Mouse (Mus musculus): ENCODE data around the gene Prrx1. TPM values are rescaled to one million over a fixed set of nuclear protein-coding genes. Genes with fewer than 3 reads are reported as not detected.

Prrx1 gene
- total RNA-seq, 2 experiments from 2014 or later: 4.8 to 5.6 TPM

GRCm38 (mm10) chr1:163311861-163312811, 1.4 kb downstream of the Prrx1 start:
- peak in 1 of 2 experiments; percentile 11 for DNase-seq (ENCODE audit: low spot score in 2 of 2)

DNA sequence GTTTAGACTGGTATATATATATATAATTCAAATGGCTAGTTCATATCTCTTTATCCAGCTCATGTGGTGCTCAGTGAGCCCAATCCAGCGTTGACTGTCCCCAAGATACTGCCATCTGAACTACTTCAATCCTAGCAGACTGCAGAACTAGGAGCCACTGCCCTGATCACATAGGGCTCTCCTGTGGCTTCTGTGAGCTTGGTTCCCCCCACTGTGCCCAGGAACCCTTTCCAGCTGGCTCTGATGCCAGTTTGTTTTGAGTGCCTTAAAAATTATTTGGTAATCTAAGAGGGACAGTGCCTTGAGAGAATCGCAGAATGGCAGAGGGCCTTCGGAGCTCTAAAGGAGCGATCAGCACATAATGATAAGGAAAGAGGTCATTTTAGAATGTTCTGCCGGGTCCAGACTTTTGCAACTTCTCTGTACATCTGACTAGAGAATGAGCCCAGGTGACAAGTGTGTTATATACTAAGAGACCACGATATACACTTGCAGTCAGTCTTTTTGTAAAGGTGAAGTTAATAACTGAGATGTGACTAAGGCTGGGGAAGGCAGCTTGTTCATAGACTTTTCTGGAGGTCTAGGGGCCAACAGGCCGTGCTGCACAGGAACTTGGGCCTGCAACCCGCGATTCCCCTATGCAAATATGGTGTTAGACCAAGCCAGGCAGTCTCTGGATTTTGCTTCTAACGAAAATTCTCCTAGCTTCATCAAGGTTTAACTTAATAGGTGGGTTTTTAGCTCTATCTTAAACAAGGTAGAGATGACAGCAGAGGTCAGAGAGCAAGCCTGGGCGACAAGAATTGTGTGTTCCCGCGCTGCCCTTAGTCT, 2.3 kb downstream of the Prrx1 start:
- DNase-seq (ENCODE audit: low spot score in 2 of 2): no peak

DNA sequence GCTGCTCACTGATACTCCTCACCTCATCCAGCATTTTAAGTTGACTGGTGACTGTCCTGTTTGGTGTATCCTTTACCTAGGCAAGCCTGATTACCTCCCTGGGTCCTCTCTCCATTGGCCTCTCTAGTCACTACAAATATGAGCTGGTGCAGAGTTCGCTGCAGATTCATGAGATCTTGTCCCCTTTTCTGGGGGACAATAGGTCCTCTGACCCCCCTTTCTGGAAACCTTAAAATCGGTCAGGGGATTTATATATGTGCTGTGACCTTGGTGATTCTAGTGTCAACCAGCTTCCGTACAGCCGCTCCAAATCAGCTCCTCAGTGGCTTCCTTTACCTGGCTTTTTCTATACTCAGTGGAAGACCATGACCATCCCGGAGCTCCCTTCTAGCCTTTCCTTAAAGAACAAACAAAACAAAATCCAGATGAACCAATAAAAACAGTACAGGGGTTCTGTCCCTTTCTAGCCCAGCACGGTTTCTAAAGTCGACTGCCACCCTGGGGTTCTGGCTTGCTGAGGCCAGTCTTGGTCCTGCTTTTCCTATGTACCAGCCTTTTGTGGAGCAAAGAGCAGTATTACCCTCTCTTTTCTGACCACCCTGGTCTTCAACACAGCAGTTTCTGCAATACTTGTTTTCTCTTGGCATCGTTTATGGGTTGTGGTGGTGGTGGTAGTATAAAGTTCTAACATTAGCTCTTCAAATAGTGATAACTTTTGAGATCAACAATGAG, 3.3 kb downstream of the Prrx1 start:
- no peak for DNase-seq (ENCODE audit: low spot score in 2 of 2)

DNA sequence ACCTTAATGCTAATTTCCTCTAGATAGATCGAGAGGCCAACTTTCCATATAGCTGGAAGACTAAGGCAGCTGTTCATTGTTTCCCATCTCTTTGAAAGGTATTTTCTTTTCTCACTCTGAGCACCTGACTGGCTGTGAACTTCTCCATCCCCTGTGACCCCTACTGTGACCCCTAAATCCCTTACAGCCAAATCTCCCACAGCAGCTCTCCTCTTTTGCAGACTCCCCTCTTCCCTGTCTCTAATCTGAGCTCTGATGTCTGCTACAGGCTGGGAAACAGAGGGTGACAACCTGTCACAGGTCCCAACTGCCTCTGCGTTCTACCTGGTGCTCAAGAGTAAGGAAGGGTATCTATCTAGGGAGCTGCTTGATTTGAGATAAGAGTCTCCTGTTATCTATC, 4.0 kb downstream of the Prrx1 start:
- DNase-seq (ENCODE audit: low spot score in 2 of 2): no peak

- DNase-seq (ENCODE audit: low spot score in 2 of 2): no peak
Observed at GRCm38 (mm10) chr1:163308631-163309030, 4.9 kb downstream of the Prrx1 start.

DNA sequence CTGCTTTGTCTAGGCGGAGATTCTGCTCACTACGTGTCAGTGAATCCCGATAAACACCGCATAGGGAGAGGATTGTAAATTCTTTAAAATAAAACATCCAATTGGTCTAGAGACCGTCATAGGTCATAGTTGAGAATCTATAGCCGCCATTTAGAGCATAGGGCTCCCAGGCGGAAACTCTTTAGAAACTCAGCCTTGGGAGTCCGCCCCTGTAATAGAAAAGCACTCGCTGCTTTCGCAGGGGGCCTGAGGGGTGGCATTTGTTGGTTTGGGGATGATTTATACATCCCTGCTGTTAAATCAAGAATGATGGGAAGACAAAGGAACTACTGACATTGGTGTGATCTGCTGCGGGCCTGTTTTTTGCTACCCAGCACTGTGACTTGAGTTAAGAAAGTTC, 5.8 kb downstream of the Prrx1 start:
- DNase-seq (ENCODE audit: low spot score in 2 of 2): no peak

DNA sequence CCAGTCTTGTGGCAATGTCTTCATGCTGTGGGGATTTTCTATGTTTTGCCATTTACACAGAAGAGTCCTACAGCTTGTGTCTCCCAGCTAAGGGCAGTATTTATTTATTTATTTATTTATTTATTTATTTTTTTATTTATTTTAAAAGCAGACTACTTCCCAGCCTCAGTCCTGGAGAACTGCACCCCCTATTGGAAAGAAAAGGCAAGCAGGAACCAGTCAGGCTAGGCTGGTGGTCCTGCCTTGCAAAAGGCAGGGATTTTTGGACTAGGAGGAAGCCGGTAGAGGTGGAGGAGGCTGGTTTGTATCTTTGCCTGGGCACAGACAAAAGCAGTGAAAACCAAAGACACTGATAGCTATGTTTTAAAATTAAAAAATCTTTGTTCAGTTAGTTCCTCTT, 7.6 kb downstream of the Prrx1 start:
- DNase-seq (ENCODE audit: low spot score in 2 of 2): no peak

DNA sequence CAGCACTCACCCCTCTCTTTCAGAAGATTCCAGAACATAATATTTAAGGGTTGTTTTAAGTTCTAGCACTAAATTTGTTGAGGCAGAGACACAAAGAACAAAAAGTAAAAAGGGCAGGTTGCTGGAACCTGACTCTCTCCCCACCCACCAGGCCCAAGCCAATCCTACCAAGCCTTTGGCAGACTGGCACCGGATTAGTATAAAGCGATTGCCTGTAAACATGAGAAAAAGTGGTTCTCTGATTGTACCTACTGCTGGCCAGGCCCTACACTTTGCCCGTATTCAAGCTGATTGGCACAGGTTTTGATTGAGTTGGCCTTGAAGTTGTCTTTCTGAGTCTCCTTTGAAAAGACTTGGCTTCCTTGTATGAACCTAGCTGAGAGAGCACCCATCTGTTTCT, 8.7 kb downstream of the Prrx1 start:
- no peak for DNase-seq (ENCODE audit: low spot score in 2 of 2)

GRCm38 (mm10) chr1:163302292-163302691, 11.2 kb downstream of the Prrx1 start:
- no peak for DNase-seq (ENCODE audit: low spot score in 2 of 2)

GRCm38 (mm10) chr1:163293152-163293551, 20.4 kb downstream of the Prrx1 start:
- no peak for DNase-seq (ENCODE audit: low spot score in 2 of 2)

DNA sequence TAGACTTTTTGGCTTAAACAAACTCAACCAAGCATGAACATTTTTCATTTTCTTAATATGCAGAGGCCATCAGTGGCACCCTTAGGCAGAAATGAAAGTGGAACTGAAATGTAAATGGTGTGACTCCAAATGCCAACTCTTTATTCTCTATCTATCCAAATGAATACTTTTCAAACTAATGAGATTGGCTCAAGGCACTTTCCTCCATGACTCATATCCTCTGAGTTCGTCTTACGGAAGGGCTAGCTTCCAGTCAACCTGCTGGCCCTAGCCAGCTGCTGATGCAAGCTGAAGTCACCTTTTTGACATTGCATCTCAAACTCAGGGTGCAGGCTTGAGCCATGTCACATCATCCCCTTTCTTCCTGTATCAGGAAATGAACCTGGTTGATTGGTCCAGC, 21.6 kb downstream of the Prrx1 start:
- no peak for DNase-seq (ENCODE audit: low spot score in 2 of 2)

GRCm38 (mm10) chr1:163289131-163289530, 24.4 kb downstream of the Prrx1 start:
- DNase-seq (ENCODE audit: low spot score in 2 of 2): no peak

DNA sequence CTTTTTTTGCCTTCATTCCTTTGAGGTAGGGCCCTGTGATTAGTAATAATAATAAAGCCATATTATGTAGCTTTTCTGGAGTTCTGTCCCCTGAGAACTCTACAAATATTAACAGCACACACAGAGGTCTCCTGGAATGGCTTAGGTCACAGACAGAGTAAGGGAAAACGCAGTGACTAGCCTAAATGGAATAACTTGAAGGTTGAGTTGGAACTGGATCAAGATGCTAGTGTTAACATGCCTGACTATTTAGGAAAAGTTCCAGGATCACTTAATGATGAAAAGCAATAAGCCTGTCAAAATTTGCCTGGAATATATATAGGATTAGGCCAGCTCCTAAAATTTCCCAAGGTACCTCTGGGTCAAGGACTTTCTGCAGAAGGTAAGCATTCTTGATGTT, 28.0 kb downstream of the Prrx1 start:
- no peak for DNase-seq (ENCODE audit: low spot score in 2 of 2)

DNA sequence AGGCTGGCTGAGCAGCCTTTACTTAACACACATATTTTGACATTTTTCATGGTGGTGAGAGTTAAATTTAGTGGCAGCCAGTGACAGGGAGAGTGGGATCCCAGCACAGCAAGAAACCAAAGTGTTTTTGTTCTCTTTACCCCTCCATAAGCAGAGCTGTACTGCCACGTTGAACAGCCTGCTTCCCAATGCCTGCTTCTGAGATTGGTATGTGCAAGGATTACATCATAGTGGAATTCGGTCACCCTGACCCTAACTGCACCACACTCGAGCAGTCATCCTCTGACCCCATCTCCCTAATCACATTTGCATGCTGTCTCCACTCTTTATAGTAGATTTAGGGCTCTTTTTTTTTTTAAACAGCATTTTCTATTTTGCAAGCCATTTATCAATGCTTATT, 28.4 kb downstream of the Prrx1 start:
- DNase-seq (ENCODE audit: low spot score in 2 of 2): peak in 1 of 2 experiments; percentile 5

DNA sequence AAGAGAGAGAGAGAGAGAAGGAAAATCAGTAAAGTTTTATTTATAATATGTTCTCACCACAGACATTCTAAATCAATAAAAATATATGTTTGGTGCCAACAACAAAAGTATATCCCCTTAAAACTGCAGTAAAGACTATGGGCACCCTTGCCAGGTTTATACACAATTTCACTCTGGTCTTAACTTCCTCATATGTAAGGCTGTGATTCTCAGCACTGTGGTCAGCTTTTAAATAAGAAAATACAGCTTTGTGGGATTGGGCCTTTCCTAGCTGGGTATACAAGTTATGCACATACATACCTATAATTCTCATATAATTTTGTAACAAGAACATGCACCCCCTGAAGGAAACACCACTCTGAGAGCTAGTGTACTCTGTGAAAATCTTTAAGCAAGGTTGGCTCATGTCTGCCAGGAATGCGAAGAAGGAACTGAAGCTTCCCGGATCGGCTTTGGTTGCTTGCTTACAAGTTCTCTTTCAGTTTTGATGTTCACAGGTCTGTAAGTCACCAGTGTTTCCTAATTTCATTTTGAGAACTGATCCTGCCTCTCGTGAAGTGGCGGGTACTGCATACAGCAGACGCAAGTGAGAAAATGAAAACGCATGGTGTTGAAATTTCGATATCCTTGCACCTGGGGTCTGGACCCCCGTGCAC, 29.4 kb downstream of the Prrx1 start:
- no peak for DNase-seq (ENCODE audit: low spot score in 2 of 2)

DNA sequence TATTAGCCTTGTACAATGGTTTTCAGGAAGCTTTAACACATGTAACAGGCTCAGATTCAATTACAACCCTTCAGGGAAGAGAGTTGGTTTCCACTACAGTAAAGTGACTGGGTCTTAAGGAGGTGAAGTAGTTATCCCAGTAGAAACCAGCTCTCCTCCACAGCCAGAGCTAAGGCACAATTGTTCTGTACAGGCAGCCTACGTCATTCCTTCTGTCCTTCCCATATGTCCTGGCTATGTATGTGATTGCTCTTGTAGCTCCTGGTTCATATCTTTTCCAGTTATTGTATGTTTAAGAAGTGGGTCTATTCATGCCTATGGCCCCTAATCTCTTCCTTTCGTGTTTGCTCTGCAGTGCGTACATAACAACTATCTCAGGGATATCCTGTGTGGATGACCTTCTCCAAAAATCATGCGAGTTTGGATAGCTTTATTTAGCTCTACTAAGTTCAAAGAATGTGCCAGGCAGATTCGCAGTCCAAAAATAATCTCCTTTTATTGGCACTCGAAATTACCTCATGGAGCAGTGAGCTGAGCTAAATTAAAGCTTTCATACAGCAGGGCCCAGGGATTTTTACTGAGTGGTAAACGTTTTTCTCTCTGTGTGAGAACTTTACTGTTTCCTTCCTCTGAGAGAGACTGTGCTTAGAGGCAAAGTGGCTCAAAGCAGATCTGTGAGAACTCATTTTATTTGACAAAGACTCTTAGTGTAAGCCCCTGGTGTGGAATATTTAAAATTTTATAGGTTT, 31.9 kb downstream of the Prrx1 start:
- DNase-seq (ENCODE audit: low spot score in 2 of 2): peak in 1 of 2 experiments; percentile 50

DNA sequence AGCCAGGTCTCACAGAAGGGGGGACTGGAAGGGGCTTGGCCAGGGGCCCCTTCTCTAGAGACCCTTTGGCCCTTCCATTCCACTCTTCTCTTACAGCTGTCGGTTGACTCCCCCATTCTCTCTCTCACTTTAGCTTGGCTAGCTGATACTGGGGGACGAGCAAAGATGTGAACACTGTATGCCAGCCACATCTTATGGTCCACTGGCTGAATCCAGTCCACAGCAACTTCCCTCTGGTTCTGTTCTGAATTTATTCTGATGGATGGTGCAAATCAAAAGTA, 32.7 kb downstream of the Prrx1 start:
- no peak for DNase-seq (ENCODE audit: low spot score in 2 of 2)

GRCm38 (mm10) chr1:163280097-163280841, 33.2 kb downstream of the Prrx1 start:
- DNase-seq (ENCODE audit: low spot score in 2 of 2): peak in 1 of 2 experiments; percentile 43

DNA sequence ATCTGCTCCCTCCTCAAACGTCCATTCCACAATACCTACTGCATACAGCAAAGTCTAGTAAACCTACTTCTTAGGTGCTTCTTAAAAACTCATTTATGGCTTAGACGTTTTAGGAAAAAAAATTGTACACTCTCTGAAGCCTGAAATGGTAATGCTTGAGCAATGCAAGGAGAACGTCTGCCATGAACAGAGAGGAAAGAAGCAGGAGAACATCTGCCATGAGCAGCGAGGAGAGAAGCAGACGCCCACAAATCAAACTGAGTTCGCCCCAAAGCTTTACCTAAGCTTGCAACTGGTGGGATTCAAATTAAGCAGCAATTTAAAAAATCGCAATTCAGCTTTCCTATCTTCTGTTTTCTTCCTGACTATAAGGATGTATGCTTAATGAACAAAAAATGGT, 36.4 kb downstream of the Prrx1 start:
- DNase-seq (ENCODE audit: low spot score in 2 of 2): no peak

- DNase-seq (ENCODE audit: low spot score in 2 of 2): no peak
Observed at GRCm38 (mm10) chr1:163274919-163275318, 38.6 kb downstream of the Prrx1 start.

Data from layer of hippocampus, adult 18-20 months (tissue).